In genomic region chr2:21259081-21259480, GRCm38 (mm10) we compare ENCODE assay signal across 19 mouse cellular contexts. TPM values are rescaled to one million over a fixed set of nuclear protein-coding genes. Genes with fewer than 3 reads are reported as not detected.
DNase-seq lines count a peak whose midpoint lies in the region; ATAC-seq and TF ChIP-seq lines count a peak whose summit lies in the region.
"Had no signal": no experiment of that assay in that cellular context is flagged by ENCODE, and none has a peak within 500 bp of the region (broad histone marks: within the 10 kb centered on the region; RNA-seq: fewer than 3 reads in every experiment).

No protein-coding gene starts in this region.

- DNase-seq in kidney, adult 2 months, result peak; percentile 23
- DNase-seq in liver, embryonic 13.5 days, result no peak
- DNase-seq in left cerebral cortex, adult 8-10 months (ENCODE audit: low spot score in 2 of 2), result no peak
- DNase-seq in forebrain, embryonic 11.5 days (ENCODE audit: low spot score), result no peak
- DNase-seq in T-cell, adult 2 months (ENCODE audit: low spot score), result no peak
- DNase-seq: adrenal gland, postnatal 25 days; cerebellum, adult 9-11 months; forebrain, postnatal 0 days; heart, adult 11 months; kidney, postnatal 14 days had no signal

- H3K4me1 ChIP-seq in kidney, adult 2 months (ENCODE audit: control insufficient read depth, insufficient read depth, low read length), result peaks cover 5% of the 10 kb centered on the region; the same call in 1 of the 2 replicates
- no peaks in the 10 kb centered on the region for H3K4me1 ChIP-seq in kidney, embryonic 14.5 days (ENCODE audit: control insufficient read depth, insufficient read depth, low read length)
- H3K4me1 ChIP-seq in intestine, embryonic 15.5 days (replicated peaks), result peaks cover 3% of the 10 kb centered on the region; the same call in 1 of the 2 replicates
- peaks cover 4% of the 10 kb centered on the region; the same call in 1 of the 2 replicates for H3K4me1 ChIP-seq in liver, embryonic 13.5 days (replicated peaks)
- peaks cover 6% of the 10 kb centered on the region; the same call in 1 of the 2 replicates for H3K4me1 ChIP-seq in small intestine, adult 2 months (ENCODE audit: control insufficient read depth, insufficient read depth, insufficient read length, low read length)
- H3K4me1 ChIP-seq in forebrain, embryonic 11.5 days (replicated peaks; ENCODE audit: control insufficient read depth, insufficient read depth, low read length), result no peaks in the 10 kb centered on the region
- H3K4me1 ChIP-seq: embryonic facial prominence, embryonic 13.5 days; hindbrain, embryonic 10.5 days had no signal

- no peaks in the 10 kb centered on the region for H3K9me3 ChIP-seq in kidney, embryonic 14.5 days (ENCODE audit: control insufficient read depth, low read length)
- H3K9me3 ChIP-seq in intestine, embryonic 15.5 days, result no peaks in the 10 kb centered on the region
- no peaks in the 10 kb centered on the region for H3K9me3 ChIP-seq in liver, embryonic 13.5 days (replicated peaks)
- H3K9me3 ChIP-seq in forebrain, embryonic 11.5 days (ENCODE audit: control insufficient read depth, low read length), result no peaks in the 10 kb centered on the region
- H3K9me3 ChIP-seq: embryonic facial prominence, embryonic 13.5 days; heart, embryonic 15.5 days; hindbrain, embryonic 10.5 days; limb, embryonic 15.5 days; midbrain, embryonic 12.5 days had no signal

- 22% methylated on average over 5 of the region's 5 CpGs for WGBS in kidney, adult 2 months
- 48% methylated on average over 5 of the region's 5 CpGs for WGBS in kidney, embryonic 14.5 days
- 28% methylated on average over 5 of the region's 5 CpGs for WGBS in intestine, embryonic 15.5 days
- WGBS in liver, embryonic 13.5 days (ENCODE audit: insufficient replicate concordance), result 42% methylated on average over 5 of the region's 5 CpGs
- 14% methylated on average over 5 of the region's 5 CpGs for WGBS in small intestine, adult 2 months
- 85% methylated on average over 5 of the region's 5 CpGs for WGBS in forebrain, embryonic 11.5 days

- ATAC-seq in kidney, embryonic 14.5 days (ENCODE audit: low FRiP score, low TSS enrichment), result no peak
- ATAC-seq in intestine, embryonic 15.5 days, result peak; percentile 91
- peak; percentile 76 for ATAC-seq in liver, embryonic 13.5 days (ENCODE audit: low read depth)
- ATAC-seq in forebrain, embryonic 11.5 days (replicated peaks; ENCODE audit: low FRiP score), result no peak
- ATAC-seq: activated CD4-positive, CD25-positive, alpha-beta regulatory T cell, adult 4 months; forebrain, postnatal 0 days had no signal

- no peaks in the 10 kb centered on the region for H3K27me3 ChIP-seq in kidney, adult 2 months (replicated peaks; ENCODE audit: control insufficient read depth, insufficient read depth, low read length)
- no peaks in the 10 kb centered on the region for H3K27me3 ChIP-seq in kidney, embryonic 14.5 days (ENCODE audit: control insufficient read depth, insufficient read depth, low read length)
- H3K27me3 ChIP-seq in intestine, embryonic 15.5 days (replicated peaks), result no peaks in the 10 kb centered on the region
- no peaks in the 10 kb centered on the region for H3K27me3 ChIP-seq in liver, embryonic 13.5 days
- H3K27me3 ChIP-seq in small intestine, adult 2 months (ENCODE audit: control insufficient read depth, insufficient read depth, low read length), result no peaks in the 10 kb centered on the region
- no peaks in the 10 kb centered on the region for H3K27me3 ChIP-seq in forebrain, embryonic 11.5 days (ENCODE audit: control insufficient read depth, insufficient read depth, low read length)
- H3K27me3 ChIP-seq: embryonic facial prominence, embryonic 13.5 days; heart, embryonic 15.5 days; limb, embryonic 15.5 days; midbrain, embryonic 12.5 days had no signal

- H3K4me3 ChIP-seq in kidney, adult 2 months (ENCODE audit: insufficient read depth, low read depth, low read length), result no peak overlapping the region
- H3K4me3 ChIP-seq in kidney, embryonic 14.5 days (ENCODE audit: low read length), result no peak overlapping the region
- H3K4me3 ChIP-seq in intestine, embryonic 15.5 days (replicated peaks), result no peak overlapping the region
- H3K4me3 ChIP-seq in liver, embryonic 13.5 days (replicated peaks), result no peak overlapping the region
- H3K4me3 ChIP-seq in small intestine, adult 2 months (ENCODE audit: low read depth, low read length), result no peak overlapping the region
- no peak overlapping the region for H3K4me3 ChIP-seq in forebrain, embryonic 11.5 days (ENCODE audit: low read depth, low read length)
- H3K4me3 ChIP-seq: embryonic facial prominence, embryonic 13.5 days; heart, embryonic 15.5 days; hindbrain, embryonic 10.5 days; limb, embryonic 15.5 days; midbrain, embryonic 12.5 days had no signal

- no peak for TF ChIP-seq CTCF in kidney, adult 2 months (conservative IDR thresholded peaks at IDR 0.05; ENCODE audit: insufficient read depth, insufficient read length, low read depth, low read length)
- TF ChIP-seq CTCF in small intestine, adult 2 months (IDR thresholded peaks at IDR 0.05; ENCODE audit: extremely low read depth, insufficient read length, insufficient replicate concordance, low read depth, low read length), result no peak

- no peak for TF ChIP-seq POLR2A in kidney, adult 2 months (IDR thresholded peaks at IDR 0.05; ENCODE audit: low read depth, low read length)
- no peak for TF ChIP-seq POLR2A in small intestine, adult 2 months (IDR thresholded peaks at IDR 0.05; ENCODE audit: low read depth, low read length)

- H3K36me3 ChIP-seq in kidney, adult 2 months (ENCODE audit: control insufficient read depth, insufficient read depth, low read length), result no peaks in the 10 kb centered on the region
- no peaks in the 10 kb centered on the region for H3K36me3 ChIP-seq in kidney, embryonic 14.5 days (ENCODE audit: control insufficient read depth, insufficient read depth, low read length)
- H3K36me3 ChIP-seq in intestine, embryonic 15.5 days, result no peaks in the 10 kb centered on the region
- no peaks in the 10 kb centered on the region for H3K36me3 ChIP-seq in liver, embryonic 13.5 days
- no peaks in the 10 kb centered on the region for H3K36me3 ChIP-seq in small intestine, adult 2 months (ENCODE audit: control insufficient read depth, insufficient read depth, low read length)
- H3K36me3 ChIP-seq in forebrain, embryonic 11.5 days (ENCODE audit: control insufficient read depth, insufficient read depth, low read length), result no peaks in the 10 kb centered on the region
- H3K36me3 ChIP-seq: embryonic facial prominence, embryonic 13.5 days; heart, embryonic 15.5 days; hindbrain, embryonic 10.5 days; limb, embryonic 15.5 days; midbrain, embryonic 12.5 days had no signal

- H3K9ac ChIP-seq in kidney, embryonic 14.5 days (ENCODE audit: low read depth, low read length), result no peak overlapping the region
- no peak overlapping the region for H3K9ac ChIP-seq in intestine, embryonic 15.5 days
- H3K9ac ChIP-seq in liver, embryonic 13.5 days, result no peak overlapping the region
- H3K9ac ChIP-seq in forebrain, embryonic 11.5 days (ENCODE audit: low read length), result no peak overlapping the region
- H3K9ac ChIP-seq: embryonic facial prominence, embryonic 13.5 days; forebrain, postnatal 0 days; heart, embryonic 15.5 days; limb, embryonic 15.5 days; midbrain, embryonic 12.5 days had no signal

- H3K27ac ChIP-seq in kidney, adult 2 months (ENCODE audit: insufficient read depth, low read depth, low read length), result no peak overlapping the region
- no peak overlapping the region for H3K27ac ChIP-seq in kidney, embryonic 14.5 days (ENCODE audit: low read depth, low read length)
- H3K27ac ChIP-seq in intestine, embryonic 15.5 days, result no peak overlapping the region
- no peak overlapping the region for H3K27ac ChIP-seq in liver, embryonic 13.5 days
- H3K27ac ChIP-seq in small intestine, adult 2 months (ENCODE audit: insufficient read depth, low read depth, low read length), result peak overlapping the region; percentile 69
- no peak overlapping the region for H3K27ac ChIP-seq in forebrain, embryonic 11.5 days (ENCODE audit: low read depth, low read length)
- H3K27ac ChIP-seq: embryonic facial prominence, embryonic 13.5 days; heart, embryonic 15.5 days; hindbrain, embryonic 10.5 days; limb, embryonic 15.5 days; midbrain, embryonic 12.5 days had no signal

- H3K4me2 ChIP-seq in kidney, embryonic 14.5 days (replicated peaks; ENCODE audit: low read depth, low read length), result no peak overlapping the region
- 0 out of 2 replicates have a peak overlapping the region, but pooled peaks have one; percentile 0 for H3K4me2 ChIP-seq in intestine, embryonic 15.5 days (replicated peaks)
- H3K4me2 ChIP-seq in liver, embryonic 13.5 days, result no peak overlapping the region
- no peak overlapping the region for H3K4me2 ChIP-seq in forebrain, embryonic 11.5 days (ENCODE audit: low read depth, low read length, severe bottlenecking)
- H3K4me2 ChIP-seq: embryonic facial prominence, embryonic 13.5 days; heart, embryonic 15.5 days; limb, embryonic 15.5 days; midbrain, embryonic 12.5 days had no signal

RNA-seq across cellular contexts. Expression of gene Thnsl1, which starts 53.6 kb away (rescaled TPM):
- 4.7 and 5.1 TPM in 2 replicates for polyA plus RNA-seq in kidney, adult 2 months (2012; rRNA removed)
- polyA plus RNA-seq in kidney, embryonic 14.5 days (2014; fragmentation: Nextera tagmentation; extraction: Ambion mirVana), result 5.2 and 8.8 TPM in 2 replicates
- 5.5 and 5.9 TPM in 2 replicates for polyA plus RNA-seq in intestine, embryonic 15.5 days (2015; fragmentation: Nextera tagmentation; extraction: Ambion mirVana)
- 1.7 and 2.6 TPM in 2 replicates for polyA plus RNA-seq in liver, embryonic 13.5 days (2015; fragmentation: Nextera tagmentation; extraction: Ambion mirVana)
- polyA plus RNA-seq in small intestine, adult 2 months (2012; rRNA removed), result 0.98 and 2.4 TPM in 2 replicates
- total RNA-seq in left cerebral cortex, adult 8-10 months (2022), result 10 to 100 TPM; 19.1 to 24.0 (median 19.6) TPM
- 18.2 and 20.3 TPM in 2 replicates for polyA plus RNA-seq in forebrain, embryonic 11.5 days (2014; fragmentation: Nextera tagmentation; extraction: Ambion mirVana)

RNA-seq across cellular contexts. Expression of gene Enkur, which starts 53.9 kb away (rescaled TPM):
- 0.19 TPM in 1 of 2 replicates, not detected in the other for polyA plus RNA-seq in kidney, adult 2 months (2012; rRNA removed)
- polyA plus RNA-seq in kidney, embryonic 14.5 days (2014; fragmentation: Nextera tagmentation; extraction: Ambion mirVana), result 0.35 and 0.59 TPM in 2 replicates
- polyA plus RNA-seq in intestine, embryonic 15.5 days (2015; fragmentation: Nextera tagmentation; extraction: Ambion mirVana), result 0.41 and 0.57 TPM in 2 replicates
- not detected in 2 replicates for polyA plus RNA-seq in liver, embryonic 13.5 days (2015; fragmentation: Nextera tagmentation; extraction: Ambion mirVana)
- 0.09 TPM in 1 of 2 replicates, not detected in the other for polyA plus RNA-seq in small intestine, adult 2 months (2012; rRNA removed)
- 1 to 10 TPM; 3.3 to 4.9 (median 4.0) TPM for total RNA-seq in left cerebral cortex, adult 8-10 months (2022)
- polyA plus RNA-seq in forebrain, embryonic 11.5 days (2014; fragmentation: Nextera tagmentation; extraction: Ambion mirVana), result 1.2 and 1.4 TPM in 2 replicates
- polyA plus RNA-seq: activated CD4-positive, CD25-positive, alpha-beta regulatory T cell, adult 4 months had no signal

Comparison
In these comparisons a context has a peak if more than half of its experiments do, and no peak if none do; other contexts are left out.
1. ATAC-seq: peak in intestine, embryonic 15.5 days (single experiment) and liver, embryonic 13.5 days (single experiment); none in kidney, embryonic 14.5 days (single experiment) and forebrain, embryonic 11.5 days (single experiment).